Mouse (Mus musculus): ENCODE data around the gene Lingo4. TPM values are rescaled to one million over a fixed set of nuclear protein-coding genes. Genes with fewer than 3 reads are reported as not detected.

The Lingo4 gene
- polyA plus RNA-seq, 1 experiment from 2014 or later, result 1.3 TPM

DNA sequence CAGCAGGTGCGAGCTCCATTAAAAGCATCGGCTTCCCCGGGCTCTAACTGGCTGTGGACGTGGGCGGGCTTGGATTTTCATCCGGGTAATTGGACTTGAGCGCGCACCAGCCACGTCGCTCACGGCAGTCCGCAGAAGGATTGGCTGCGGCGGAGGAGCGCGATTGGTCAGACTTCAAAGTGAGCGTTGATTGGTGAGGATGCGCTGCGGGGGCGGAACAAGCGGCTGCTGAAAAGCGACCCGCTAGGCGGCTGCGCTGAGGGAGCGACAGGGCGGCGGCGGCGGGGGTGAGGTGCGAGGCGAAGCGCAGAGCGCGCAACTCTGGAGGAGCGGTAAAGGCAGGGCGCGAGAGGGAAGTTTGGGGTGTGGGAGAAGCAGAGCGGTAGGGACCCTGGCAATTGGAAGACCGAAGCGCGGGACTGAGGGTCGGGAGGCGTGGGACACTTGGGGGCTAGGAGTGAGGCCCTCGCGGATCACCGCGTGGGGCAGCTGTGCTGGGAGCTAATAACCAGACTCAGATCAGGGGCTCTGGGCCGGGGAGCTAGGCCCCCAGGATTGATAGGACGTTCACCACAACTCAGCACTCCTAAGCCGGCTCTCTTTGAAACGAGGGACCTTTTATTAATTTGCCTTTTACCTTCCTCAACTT lies 14.8 kb downstream of the Lingo4 start, which contains the start of gene Tdrkh:
Tdrkh (plus strand) TSS at position 243 of the 649 bp plus-strand sequence.
- Histone ChIP-seq H3K4me3 (ENCODE audit: low read depth, low read length) (peak within 1 kb of the TSS; percentile 65), H3K9me3 (ENCODE audit: control insufficient read depth, low read length) (no peaks in the 10 kb centered on the region), H3K36me3 (ENCODE audit: control insufficient read depth, insufficient read depth, low read length) (no peaks in the 10 kb centered on the region), H3K27me3 (ENCODE audit: control insufficient read depth, insufficient read depth, low read length) (no peaks in the 10 kb centered on the region), H3K9ac (replicated peaks; ENCODE audit: low read depth, low read length) (peak within 1 kb of the TSS; percentile 66), H3K4me1 (ENCODE audit: control insufficient read depth, insufficient read depth, low read length) (peaks cover 3% of the 10 kb centered on the region; the same call in 1 of the 2 replicates), H3K4me2 (ENCODE audit: low read depth, low read length) (peak within 1 kb of the TSS; percentile 93), H3K27ac (ENCODE audit: low read depth, low read length) (peak within 1 kb of the TSS; percentile 75)
- 5% methylated on average over 52 of the region's 52 CpGs for WGBS
- ATAC-seq (ENCODE audit: low read depth), result peak; percentile 99

GRCm38 (mm10) chr3:94430980-94431379 lies 32.7 kb downstream of the Lingo4 start:
- Histone ChIP-seq H3K4me2 (ENCODE audit: low read depth, low read length) (no peak overlapping the region), H3K27me3 (ENCODE audit: control insufficient read depth, insufficient read depth, low read length) (no peaks in the 10 kb centered on the region), H3K4me3 (ENCODE audit: low read depth, low read length) (no peak overlapping the region), H3K9ac (replicated peaks; ENCODE audit: low read depth, low read length) (no peak overlapping the region), H3K9me3 (ENCODE audit: control insufficient read depth, low read length) (no peaks in the 10 kb centered on the region), H3K27ac (ENCODE audit: low read depth, low read length) (no peak overlapping the region), H3K4me1 (ENCODE audit: control insufficient read depth, insufficient read depth, low read length) (no peaks in the 10 kb centered on the region), H3K36me3 (ENCODE audit: control insufficient read depth, insufficient read depth, low read length) (peaks cover 14% of the 10 kb centered on the region)
- WGBS, result 86% methylated on average over 2 of the region's 2 CpGs
- ATAC-seq (ENCODE audit: low read depth), result no peak

DNA sequence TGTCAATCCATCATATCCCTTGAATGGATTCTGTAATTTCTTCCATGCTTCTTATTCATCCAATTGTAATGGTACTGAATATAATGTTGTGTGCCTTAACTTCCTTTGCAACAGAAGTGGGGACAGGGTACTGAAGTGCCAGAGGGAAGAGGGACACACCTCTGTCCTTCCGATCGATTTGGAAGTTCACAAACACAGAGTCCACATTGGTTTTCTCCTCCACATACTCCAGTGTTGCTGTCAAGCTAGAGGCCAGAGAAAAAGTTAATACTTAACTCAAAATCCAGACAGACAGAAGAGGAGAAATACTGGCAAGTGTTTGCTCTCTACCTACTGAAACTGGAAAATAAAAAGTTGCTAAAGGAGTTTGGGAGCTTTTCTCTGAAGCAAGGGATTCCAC lies 36.0 kb downstream of the Lingo4 start:
- H3K9me3 ChIP-seq (ENCODE audit: control insufficient read depth, low read length), result no peaks in the 10 kb centered on the region
- WGBS, result 94% methylated on average over 2 of the region's 2 CpGs
- no peaks in the 10 kb centered on the region for H3K4me1 ChIP-seq (ENCODE audit: control insufficient read depth, insufficient read depth, low read length)
- no peaks in the 10 kb centered on the region for H3K27me3 ChIP-seq (ENCODE audit: control insufficient read depth, insufficient read depth, low read length)
- H3K9ac ChIP-seq (replicated peaks; ENCODE audit: low read depth, low read length), result no peak overlapping the region
- H3K4me2 ChIP-seq (ENCODE audit: low read depth, low read length), result no peak overlapping the region
- H3K36me3 ChIP-seq (ENCODE audit: control insufficient read depth, insufficient read depth, low read length), result peaks cover 9% of the 10 kb centered on the region; the same call in 1 of the 2 replicates
- H3K4me3 ChIP-seq (ENCODE audit: low read depth, low read length), result no peak overlapping the region
- no peak for ATAC-seq (ENCODE audit: low read depth)
- no peak overlapping the region for H3K27ac ChIP-seq (ENCODE audit: low read depth, low read length)

DNA sequence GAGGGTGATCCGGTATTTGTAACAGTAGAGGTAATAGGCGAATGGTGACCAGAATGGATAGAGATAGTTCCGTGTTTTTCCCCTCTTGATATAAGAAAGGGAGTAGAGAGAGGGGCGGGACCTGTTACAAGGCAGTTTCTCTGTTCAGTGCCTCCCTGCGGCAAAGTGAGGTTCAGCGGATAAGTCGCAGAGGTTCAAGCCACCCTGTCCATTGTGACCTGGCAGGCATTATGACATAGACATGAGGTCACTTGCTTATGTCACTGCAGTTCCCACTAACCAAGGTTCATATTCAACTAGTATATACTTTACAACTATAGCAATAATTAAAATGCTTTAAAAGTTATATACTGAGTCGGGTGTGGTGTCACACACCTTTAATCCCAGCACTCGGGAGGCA lies 38.1 kb downstream of the Lingo4 start:
- 81% methylated on average over 9 of the region's 9 CpGs for WGBS
- H3K9me3 ChIP-seq (ENCODE audit: control insufficient read depth, low read length), result no peaks in the 10 kb centered on the region
- no peak overlapping the region for H3K4me2 ChIP-seq (ENCODE audit: low read depth, low read length)
- H3K4me3 ChIP-seq (ENCODE audit: low read depth, low read length), result no peak overlapping the region
- no peak overlapping the region for H3K9ac ChIP-seq (replicated peaks; ENCODE audit: low read depth, low read length)
- no peaks in the 10 kb centered on the region for H3K4me1 ChIP-seq (ENCODE audit: control insufficient read depth, insufficient read depth, low read length)
- ATAC-seq (ENCODE audit: low read depth), result no peak
- no peaks in the 10 kb centered on the region; the same call in 1 of the 2 replicates for H3K27me3 ChIP-seq (ENCODE audit: control insufficient read depth, insufficient read depth, low read length)
- no peak overlapping the region for H3K27ac ChIP-seq (ENCODE audit: low read depth, low read length)
- H3K36me3 ChIP-seq (ENCODE audit: control insufficient read depth, insufficient read depth, low read length), result 0 out of 2 replicates have a peak, but pooled peaks cover 5% of the 10 kb centered on the region

DNA sequence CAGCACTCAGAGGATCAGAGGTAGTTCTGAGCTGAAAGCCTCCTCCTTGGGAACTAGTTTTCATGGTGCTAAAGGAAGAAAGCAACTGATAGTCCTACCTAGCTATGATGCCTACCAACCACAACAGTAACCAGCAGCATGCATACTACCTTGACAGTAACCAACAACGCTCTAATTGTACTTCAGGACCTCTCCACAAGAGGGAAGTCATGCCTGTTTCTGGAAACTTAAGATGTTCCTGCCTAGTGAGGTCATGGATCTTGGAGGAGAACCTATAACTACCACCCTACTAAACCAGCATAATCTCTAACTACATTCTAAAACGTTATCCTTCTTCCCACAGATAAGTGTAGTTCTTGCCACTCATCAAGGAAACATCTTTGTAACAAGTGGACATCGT lies 42.9 kb downstream of the Lingo4 start:
- no peak overlapping the region for H3K4me2 ChIP-seq (ENCODE audit: low read depth, low read length)
- 41% methylated on average over 3 of the region's 3 CpGs for WGBS
- no peaks in the 10 kb centered on the region for H3K9me3 ChIP-seq (ENCODE audit: control insufficient read depth, low read length)

DNA sequence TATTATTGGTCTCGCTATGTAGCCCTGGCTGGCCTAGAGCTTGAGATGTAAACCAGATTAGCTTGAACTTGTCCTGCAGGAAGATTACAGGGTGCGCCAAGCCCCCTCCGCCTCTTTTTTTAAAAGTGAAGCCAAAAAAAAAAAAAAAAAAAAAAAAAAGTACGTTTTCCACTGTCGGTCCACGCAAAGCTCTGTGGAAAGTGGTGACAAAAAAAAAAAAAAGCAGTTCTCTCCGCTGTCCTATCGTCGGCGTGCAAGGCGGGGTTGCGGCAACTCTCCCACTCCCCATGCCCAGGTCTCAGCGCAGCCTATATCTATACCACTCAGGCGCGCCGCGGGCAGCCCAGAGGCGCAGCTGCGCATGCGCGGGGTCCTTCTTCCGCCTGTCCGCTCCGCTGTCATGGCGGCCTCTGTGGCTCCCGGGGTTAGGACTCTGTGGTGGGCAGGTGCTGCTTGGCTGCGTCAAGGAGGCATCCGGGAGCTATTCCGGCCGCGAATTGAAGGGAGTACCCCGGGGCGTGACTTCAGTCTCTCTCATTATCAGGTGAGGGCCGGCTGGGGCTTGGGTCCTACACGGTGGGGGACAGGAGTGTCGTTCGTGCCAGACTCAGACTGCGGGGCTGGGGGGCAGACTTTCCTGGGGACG lies 44.8 kb downstream of the Lingo4 start, which contains the start of gene Mrpl9:
Mrpl9 (plus strand) TSS at position 368 of the 646 bp plus-strand sequence.
- Histone ChIP-seq H3K27ac (ENCODE audit: low read depth, low read length) (peak within 1 kb of the TSS; percentile 52; the same call in 1 of the 2 replicates), H3K4me1 (ENCODE audit: control insufficient read depth, insufficient read depth, low read length) (no peaks in the 10 kb centered on the region), H3K9me3 (ENCODE audit: control insufficient read depth, low read length) (no peaks in the 10 kb centered on the region), H3K36me3 (ENCODE audit: control insufficient read depth, insufficient read depth, low read length) (peaks cover 20% of the 10 kb centered on the region), H3K4me2 (ENCODE audit: low read depth, low read length) (peak within 1 kb of the TSS; percentile 77), H3K4me3 (ENCODE audit: low read depth, low read length) (peak within 1 kb of the TSS; percentile 83), H3K27me3 (ENCODE audit: control insufficient read depth, insufficient read depth, low read length) (no peaks in the 10 kb centered on the region; the same call in 1 of the 2 replicates), H3K9ac (replicated peaks; ENCODE audit: low read depth, low read length) (peak within 1 kb of the TSS; percentile 78)
- ATAC-seq (ENCODE audit: low read depth), result peak; percentile 98
- under 1% methylated on average over 39 of the region's 39 CpGs for WGBS

More for the DNA sequence above, 42.9 kb downstream of the Lingo4 start:
- Histone ChIP-seq H3K4me1 (ENCODE audit: control insufficient read depth, insufficient read depth, low read length) (no peaks in the 10 kb centered on the region), H3K27me3 (ENCODE audit: control insufficient read depth, insufficient read depth, low read length) (no peaks in the 10 kb centered on the region; the same call in 1 of the 2 replicates), H3K9ac (replicated peaks; ENCODE audit: low read depth, low read length) (no peak overlapping the region), H3K4me3 (ENCODE audit: low read depth, low read length) (no peak overlapping the region), H3K27ac (ENCODE audit: low read depth, low read length) (no peak overlapping the region), H3K36me3 (ENCODE audit: control insufficient read depth, insufficient read depth, low read length) (peaks cover 8% of the 10 kb centered on the region; the same call in 1 of the 2 replicates)
- no peak for ATAC-seq (ENCODE audit: low read depth)

DNA sequence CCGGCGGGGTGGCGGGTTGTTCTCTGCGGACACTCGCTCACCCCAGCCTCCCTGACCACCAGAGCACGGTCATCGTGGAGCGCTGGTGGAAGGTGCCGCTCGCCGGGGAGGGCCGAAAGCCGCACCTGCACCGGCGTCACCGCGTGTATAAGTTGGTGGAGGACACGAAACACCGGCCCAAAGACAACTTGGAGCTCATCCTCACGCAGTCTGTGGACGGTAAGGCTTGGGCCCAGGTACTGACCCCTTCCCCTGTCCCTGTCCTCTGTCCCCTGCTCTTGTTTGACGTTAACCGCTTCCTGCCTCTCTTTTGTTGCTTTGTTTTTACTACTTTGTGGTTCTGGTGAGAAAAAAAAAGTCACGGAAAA lies 45.3 kb downstream of the Lingo4 start, which contains the start of gene Oaz3:
Oaz3 (minus strand) TSS at position 319 of the 368 bp plus-strand sequence.
- peak within 1 kb of the TSS; percentile 78 for H3K9ac ChIP-seq (replicated peaks; ENCODE audit: low read depth, low read length)
- H3K9me3 ChIP-seq (ENCODE audit: control insufficient read depth, low read length), result no peaks in the 10 kb centered on the region
- peak within 1 kb of the TSS; percentile 52; the same call in 1 of the 2 replicates for H3K27ac ChIP-seq (ENCODE audit: low read depth, low read length)
- H3K4me2 ChIP-seq (ENCODE audit: low read depth, low read length), result peak within 1 kb of the TSS; percentile 77
- no peaks in the 10 kb centered on the region for H3K4me1 ChIP-seq (ENCODE audit: control insufficient read depth, insufficient read depth, low read length)
- H3K27me3 ChIP-seq (ENCODE audit: control insufficient read depth, insufficient read depth, low read length), result no peaks in the 10 kb centered on the region; the same call in 1 of the 2 replicates
- peaks cover 24% of the 10 kb centered on the region for H3K36me3 ChIP-seq (ENCODE audit: control insufficient read depth, insufficient read depth, low read length)
- ATAC-seq (ENCODE audit: low read depth), result no peak
- peak within 1 kb of the TSS; percentile 83 for H3K4me3 ChIP-seq (ENCODE audit: low read depth, low read length)
- WGBS, result 1% methylated on average over 24 of the region's 24 CpGs

- Histone ChIP-seq H3K4me2 (ENCODE audit: low read depth, low read length) (no peak overlapping the region), H3K36me3 (ENCODE audit: control insufficient read depth, insufficient read depth, low read length) (peaks cover 24% of the 10 kb centered on the region), H3K9ac (replicated peaks; ENCODE audit: low read depth, low read length) (no peak overlapping the region), H3K4me3 (ENCODE audit: low read depth, low read length) (no peak overlapping the region), H3K27ac (ENCODE audit: low read depth, low read length) (no peak overlapping the region), H3K27me3 (ENCODE audit: control insufficient read depth, insufficient read depth, low read length) (no peaks in the 10 kb centered on the region), H3K9me3 (ENCODE audit: control insufficient read depth, low read length) (no peaks in the 10 kb centered on the region), H3K4me1 (ENCODE audit: control insufficient read depth, insufficient read depth, low read length) (no peaks in the 10 kb centered on the region)
- WGBS, result 94% methylated on average over 2 of the region's 2 CpGs
- no peak for ATAC-seq (ENCODE audit: low read depth)
Observed at GRCm38 (mm10) chr3:94449377-94449776, 51.1 kb downstream of the Lingo4 start.
